Mouse (Mus musculus) inflammation-experienced regulatory T-cells (primary cell): Measurements from ENCODE around the gene Foxa1. TPM values are rescaled to one million over a fixed set of nuclear protein-coding genes. Genes with fewer than 3 reads are reported as not detected.

Experiments used
- polyA plus RNA-seq, 2 experiments: library from polyadenylated mRNA; unstranded; fragments of 100-300 nt; shearing (Covaris generic); gene quantifications; one replicate each; pipeline ENCODE4 v1.2.1; 2017

Gene Foxa1
- under 1 TPM; 0.10 to 0.23 TPM for polyA plus RNA-seq

GRCm38 (mm10) chr12:57546415-57547201 is at the start of gene Foxa1:
Gene Foxa1 (minus strand): TSS chr12:57546916.

GRCm38 (mm10) chr12:57563909-57564308 is 17.2 kb upstream of the Foxa1 start, which contains the start of gene Ttc6:
Gene Ttc6 (plus strand): TSS chr12:57564113.

Other genes starting within 250 kb of the Foxa1 start
- 1 to 10 TPM in 1 of 2 experiments, under 1 TPM in 1; 0.14 to 1.0 TPM for gene Ttc6, start 17.2 kb upstream of the Foxa1 start, polyA plus RNA-seq